Mouse (Mus musculus): ENCODE data around the gene Scimp.

Scimp gene

DNA sequence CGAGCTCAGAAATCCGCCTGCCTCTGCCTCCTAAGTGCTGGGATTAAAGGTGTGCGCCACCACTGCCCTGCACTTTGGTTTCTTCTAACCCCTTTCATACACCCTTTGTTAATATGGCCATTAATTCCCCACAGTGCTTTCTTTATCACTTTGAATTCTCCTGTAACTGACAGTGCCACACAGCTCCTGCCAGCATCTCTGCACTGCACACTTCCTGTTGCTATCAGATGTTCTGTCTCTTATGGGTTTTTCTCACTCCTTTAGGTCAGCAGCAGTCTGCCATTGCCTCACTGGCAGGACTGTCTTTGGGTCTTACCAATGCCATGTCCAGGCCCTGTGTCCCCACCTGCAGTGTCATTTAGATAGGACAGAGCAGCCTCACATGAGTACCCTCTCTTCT is 41.6 kb downstream of the Scimp start:
- in situ Hi-C loops (cut with MboI), result loop anchor here (25.0 kb wide), 1 partner anchor 359 kb away; the partner anchor contains the start of gene Pelp1

DNA sequence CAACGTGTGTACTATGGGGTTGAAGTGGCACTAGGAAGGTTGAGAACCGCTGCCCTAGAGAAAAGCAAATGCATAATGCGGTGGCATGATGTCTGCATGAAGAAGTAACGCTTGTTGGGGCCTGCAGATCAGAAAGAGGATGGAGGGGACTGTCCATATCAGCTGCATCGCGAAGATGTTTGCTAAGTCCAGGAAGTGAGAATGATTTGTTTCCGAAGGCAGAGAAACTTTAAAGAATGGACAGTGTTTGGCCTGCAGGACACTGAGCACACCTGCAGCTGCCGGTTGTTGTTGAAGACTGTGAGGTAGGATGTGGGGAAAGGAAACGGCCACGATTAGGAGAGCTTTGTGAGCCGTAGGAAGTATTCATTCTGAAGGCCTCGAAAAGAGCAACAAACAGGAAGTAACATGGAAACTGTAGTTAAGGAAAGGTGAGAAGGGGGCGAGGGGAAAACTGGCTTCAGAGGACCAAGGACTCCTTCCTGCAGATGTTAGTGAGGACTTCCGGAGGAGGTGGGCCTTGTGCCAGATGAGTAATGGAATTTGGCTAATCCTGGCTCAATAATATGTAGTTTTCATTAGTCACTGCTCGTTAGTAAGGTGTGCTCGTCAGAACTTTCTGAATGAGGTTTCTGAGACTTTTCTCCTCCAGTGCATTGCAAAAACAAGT is 46.5 kb downstream of the Scimp start:
- in situ Hi-C loops (cut with MboI), result loop anchor here (25.0 kb wide), 1 partner anchor 354 kb away; the partner anchor contains the start of gene Pelp1

DNA sequence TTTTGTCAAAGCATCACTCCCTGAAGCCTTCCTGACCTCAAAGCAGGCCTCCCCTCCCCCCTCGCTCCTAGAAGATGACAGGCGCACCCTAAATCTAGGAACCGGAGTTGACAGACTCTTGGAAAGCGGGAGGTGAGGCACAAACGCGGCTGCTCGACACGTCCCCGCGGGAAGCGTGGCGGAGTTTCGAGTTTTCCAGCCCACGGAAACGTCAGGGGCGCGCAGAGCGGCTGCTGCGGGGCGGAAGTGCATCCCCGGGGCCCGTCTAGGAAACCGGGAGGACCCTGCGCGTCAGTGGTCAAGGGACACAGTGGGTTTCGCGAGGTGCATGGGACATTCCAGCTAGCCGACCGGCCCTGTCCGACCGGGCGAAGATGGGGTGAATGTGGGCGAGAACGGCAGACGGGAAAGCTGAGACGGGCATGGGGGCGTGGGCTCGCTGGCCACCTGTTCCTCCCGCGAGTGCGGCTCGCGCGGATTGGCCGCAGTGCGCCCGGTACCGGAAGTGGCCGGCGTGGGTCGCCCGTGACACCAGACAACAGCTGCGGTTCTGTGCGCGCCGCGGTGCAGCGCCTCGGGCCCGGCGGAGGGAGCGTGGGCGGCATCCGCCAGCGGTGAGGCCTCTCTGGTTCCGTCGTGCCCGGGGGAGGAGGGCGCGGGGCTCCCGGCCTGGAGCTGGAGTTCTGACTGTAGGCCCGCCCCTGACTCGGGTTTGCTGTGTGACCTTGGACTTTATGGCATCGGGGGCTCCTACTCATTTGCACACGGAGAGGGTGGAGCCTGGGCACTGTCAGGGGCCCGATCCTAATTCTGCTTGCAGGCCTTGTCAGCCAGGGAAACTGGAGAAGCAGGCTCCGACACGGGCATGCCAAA is 48.2 kb downstream of the Scimp start, which contains the start of gene Zfp3:
Gene Zfp3 (plus strand): TSS at position 274 of the 873 bp plus-strand sequence.
- in situ Hi-C loops (cut with MboI), result loop anchor here (25.0 kb wide), 1 partner anchor 352 kb away; the partner anchor contains the start of gene Pelp1

DNA sequence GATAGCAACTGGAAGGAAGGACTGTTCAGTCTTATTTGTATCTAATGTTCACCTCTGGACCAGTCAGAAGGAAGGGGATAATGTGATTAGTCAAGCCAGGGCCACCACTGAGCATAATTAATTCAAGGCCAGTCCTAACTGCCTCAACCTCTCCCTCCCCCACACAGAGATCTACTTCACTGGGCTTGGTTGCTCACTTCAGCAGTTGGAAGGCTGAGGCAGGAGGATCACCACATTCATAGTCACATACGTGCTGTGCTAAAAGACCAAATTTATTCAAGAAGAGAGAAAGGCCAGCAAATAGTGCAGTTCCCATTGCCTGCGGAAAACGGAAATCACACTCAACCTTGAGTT is 48.8 kb downstream of the Scimp start:
- in situ Hi-C loops (cut with MboI), result loop anchor here (25.0 kb wide), 1 partner anchor 351 kb away; the partner anchor contains the start of gene Pelp1

DNA sequence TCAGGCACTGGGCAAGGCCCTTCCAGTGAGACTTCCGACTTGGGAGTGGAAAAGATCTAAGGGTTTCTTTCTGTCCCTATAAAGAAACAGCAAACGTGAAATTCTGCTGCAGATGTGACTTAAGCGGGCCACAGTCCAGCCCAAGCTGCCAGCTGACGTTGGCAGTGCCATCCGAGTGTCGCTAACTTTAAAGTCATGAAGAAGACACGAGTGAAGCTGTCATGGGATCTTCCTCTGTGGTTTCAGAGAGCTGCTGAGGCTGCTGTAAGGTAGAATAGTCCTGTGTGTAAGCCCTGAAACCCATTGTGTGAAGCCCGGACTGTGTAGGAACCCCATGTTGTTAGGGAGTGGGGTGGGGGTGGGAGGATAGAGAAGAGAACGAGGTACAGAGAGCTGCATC is 49.7 kb downstream of the Scimp start:
- in situ Hi-C loops (cut with MboI), result loop anchor here (25.0 kb wide), 1 partner anchor 350 kb away; the partner anchor contains the start of gene Pelp1

DNA sequence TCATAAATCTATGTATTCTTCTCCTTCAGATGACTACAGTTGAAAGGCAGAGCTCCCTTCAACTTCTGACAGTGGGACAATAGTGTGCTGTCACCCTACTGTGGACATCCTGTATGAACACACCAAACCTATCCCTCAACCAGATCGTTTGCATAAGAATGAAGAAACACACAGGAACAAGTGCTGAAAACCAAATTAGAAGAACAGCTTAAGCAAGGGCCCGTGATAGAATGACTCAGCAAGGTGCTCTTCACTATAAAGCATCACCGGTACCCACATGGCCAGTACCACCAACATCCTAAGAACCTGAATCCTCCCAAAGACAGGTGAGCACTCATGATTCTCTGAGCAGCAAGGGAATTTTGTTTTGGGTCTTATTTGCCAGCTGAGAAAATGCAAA is 51.9 kb downstream of the Scimp start:
- in situ Hi-C loops (cut with MboI), result loop anchor here (25.0 kb wide), 1 partner anchor 348 kb away; the partner anchor contains the start of gene Pelp1

DNA sequence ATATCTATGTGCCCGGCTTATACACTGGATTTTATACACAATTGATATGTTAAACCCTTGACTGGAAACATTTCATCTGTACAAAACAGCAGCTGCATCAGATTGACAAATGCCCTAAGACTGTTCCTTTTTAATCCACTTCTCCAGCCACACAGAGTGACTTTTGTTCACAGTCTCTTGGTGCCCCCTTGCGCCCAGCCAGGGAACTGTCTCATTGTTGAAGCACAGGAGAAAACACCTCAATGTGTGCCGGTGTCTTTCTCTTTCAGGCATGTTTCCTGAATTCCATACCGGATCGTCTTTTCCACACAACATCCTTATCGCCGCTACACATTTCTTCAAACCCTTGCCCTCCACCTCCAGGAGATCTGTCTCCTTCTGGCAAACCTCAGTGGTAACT is 56.7 kb downstream of the Scimp start:
- in situ Hi-C loops (cut with MboI), result loop anchor here (5.0 to 25.0 kb wide), 3 partner anchors 123 to 343 kb away; partner anchors contain the start of genes Gltpd2, Pelp1 and Vmo1

DNA sequence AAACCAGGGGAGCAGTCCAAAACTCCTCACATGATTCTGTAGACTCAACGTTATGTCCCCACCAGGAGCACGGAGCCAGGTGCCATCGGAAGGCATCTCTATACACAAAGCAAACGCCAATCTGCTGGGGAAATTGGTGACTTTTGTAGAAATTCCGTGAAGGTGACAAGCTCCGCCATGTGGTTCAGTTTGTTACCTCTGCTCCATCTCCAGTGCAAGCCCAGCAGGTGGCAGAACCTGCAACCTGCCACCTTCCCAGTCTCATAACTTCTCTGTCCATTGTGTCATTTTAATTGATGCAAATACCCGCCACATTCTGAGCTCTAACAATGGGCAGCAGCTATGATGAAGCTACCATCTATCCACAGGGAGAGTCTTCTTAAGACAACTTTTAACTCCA is 57.4 kb downstream of the Scimp start:
- in situ Hi-C loops (cut with MboI), result loop anchor here (5.0 to 25.0 kb wide), 3 partner anchors 123 to 343 kb away; partner anchors contain the start of genes Gltpd2, Pelp1 and Vmo1

DNA sequence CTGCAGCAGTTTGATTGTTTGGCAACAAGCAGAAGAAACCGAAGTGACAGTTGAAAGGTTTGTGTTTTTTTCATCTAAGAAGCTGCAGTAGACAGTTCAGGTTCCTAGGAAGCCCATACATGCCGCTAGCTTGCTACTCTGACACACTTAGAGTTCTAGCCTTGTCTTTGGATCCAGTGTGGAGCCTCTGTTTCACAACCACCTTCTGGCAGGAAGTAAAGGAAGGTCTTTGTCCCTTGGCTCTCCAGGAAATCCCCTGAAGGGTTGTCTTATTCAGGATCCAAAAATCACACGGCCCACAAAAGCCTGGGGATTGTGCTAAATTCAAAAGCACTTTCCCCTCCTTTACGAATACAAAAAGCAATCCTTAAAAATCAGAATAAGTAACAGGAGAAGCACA is 57.9 kb downstream of the Scimp start:
- in situ Hi-C loops (cut with MboI), result loop anchor here (10.0 to 25.0 kb wide), 2 partner anchors 240 to 342 kb away; partner anchors contain the start of genes Gltpd2, Pelp1 and Vmo1

DNA sequence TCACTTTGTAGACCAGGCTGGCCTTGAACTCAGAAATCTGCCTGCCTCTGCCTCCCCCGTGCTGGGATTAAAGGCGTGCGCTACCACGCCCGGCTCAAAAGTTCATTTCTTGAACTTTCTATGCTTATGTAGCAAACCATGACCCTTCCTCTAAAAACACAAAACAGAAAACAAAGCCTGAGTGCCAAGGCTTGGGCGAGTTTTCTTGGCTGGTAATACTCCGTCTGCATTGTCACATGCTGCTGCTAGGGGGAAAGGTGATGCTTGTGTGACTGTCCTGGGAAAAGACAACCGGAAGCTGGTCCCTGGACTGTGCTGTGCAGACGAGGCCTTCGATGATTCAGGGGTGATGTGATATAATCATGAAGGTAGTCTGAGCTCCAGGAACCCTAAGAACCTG is 59.2 kb downstream of the Scimp start:
- in situ Hi-C loops (cut with MboI), result loop anchor here (10.0 to 25.0 kb wide), 2 partner anchors 238 to 341 kb away; partner anchors contain the start of genes Gltpd2, Pelp1 and Vmo1

DNA sequence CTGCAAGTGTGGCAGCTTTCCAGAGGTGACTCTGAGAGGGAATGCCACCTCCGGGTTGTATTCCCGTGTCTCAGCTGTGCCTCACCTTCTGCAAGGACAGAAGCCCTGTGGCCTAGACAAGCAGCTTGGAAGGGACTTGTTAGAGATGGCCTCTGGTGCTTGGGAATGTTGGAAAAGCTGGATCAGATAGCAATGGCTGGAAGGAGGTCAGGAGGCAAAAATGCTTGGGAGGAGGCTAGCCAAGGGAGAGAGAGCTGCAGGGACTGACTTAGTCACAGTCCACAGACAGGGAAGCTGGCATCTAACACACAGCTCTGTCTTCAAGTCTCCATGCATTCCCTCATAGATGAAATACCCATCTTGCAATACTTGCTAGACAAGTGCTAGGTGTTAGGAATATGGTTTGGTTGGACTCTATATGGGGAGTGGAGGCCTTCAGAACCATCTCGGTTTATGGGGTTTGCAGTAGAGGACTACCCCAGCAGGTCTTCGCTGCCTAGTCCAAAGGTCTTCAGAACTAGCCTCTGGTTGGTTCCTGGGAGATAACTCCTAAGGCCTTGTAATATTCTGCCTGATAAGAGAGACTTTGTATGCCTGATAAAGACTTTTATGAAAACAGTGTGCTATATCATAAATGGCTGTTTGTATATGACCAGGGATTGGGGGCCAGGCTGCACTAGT is 59.9 kb downstream of the Scimp start:
- in situ Hi-C loops (cut with MboI), result loop anchor here (10.0 to 25.0 kb wide), 2 partner anchors 238 to 340 kb away; partner anchors contain the start of genes Gltpd2, Pelp1 and Vmo1

DNA sequence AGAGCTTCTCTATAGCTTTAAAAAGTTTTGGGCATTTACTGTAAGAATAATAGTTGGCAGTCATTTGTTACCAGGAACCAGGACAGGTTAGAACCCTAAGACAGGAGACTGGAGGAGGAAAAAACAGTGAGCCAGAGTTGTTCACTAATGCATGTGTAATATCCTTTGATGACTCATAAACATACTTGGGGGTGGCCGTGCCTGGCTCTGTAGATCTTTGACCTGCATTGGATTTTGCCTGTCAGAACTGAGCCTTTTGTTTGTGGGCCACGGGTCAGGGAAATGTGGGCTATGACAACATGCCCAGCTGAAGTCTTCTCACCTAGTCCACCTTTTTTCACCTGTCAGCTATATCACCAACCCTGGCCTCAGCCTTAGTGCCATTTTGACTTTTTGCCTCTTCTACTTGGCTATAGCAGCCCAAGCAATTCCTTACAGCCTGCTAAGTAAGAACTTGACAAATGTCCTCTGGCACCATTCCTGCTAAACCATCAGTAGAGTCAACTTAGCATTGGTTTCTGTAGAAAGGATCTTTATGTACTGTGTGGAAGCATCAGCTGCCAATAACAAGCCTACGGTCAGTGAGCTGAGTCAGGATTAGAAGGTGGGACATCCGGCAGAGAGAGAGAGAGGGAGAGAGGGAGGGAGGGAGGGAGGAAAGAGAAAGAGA is 64.4 kb downstream of the Scimp start:
- in situ Hi-C loops (cut with MboI), result no loop called here

DNA sequence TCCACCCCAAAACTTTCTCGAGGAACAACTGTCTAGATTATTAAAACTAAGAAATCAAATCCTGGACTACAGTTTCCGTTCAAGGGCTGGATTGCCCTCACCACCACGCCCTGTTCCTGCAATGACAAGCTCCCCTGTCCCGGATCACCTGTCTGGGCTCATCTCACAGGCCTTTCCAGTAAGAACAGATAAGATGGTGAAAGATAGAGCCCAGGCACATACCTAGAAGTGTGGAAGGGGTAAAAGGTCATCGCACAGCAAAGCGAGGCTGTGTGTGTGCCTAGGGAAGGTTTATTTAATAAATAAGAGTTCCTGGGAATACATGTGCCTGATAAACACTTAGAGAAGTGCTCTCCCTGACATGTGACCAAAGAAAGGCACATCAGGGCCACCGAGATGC is 66.8 kb downstream of the Scimp start:
- in situ Hi-C loops (cut with MboI), result no loop called here

DNA sequence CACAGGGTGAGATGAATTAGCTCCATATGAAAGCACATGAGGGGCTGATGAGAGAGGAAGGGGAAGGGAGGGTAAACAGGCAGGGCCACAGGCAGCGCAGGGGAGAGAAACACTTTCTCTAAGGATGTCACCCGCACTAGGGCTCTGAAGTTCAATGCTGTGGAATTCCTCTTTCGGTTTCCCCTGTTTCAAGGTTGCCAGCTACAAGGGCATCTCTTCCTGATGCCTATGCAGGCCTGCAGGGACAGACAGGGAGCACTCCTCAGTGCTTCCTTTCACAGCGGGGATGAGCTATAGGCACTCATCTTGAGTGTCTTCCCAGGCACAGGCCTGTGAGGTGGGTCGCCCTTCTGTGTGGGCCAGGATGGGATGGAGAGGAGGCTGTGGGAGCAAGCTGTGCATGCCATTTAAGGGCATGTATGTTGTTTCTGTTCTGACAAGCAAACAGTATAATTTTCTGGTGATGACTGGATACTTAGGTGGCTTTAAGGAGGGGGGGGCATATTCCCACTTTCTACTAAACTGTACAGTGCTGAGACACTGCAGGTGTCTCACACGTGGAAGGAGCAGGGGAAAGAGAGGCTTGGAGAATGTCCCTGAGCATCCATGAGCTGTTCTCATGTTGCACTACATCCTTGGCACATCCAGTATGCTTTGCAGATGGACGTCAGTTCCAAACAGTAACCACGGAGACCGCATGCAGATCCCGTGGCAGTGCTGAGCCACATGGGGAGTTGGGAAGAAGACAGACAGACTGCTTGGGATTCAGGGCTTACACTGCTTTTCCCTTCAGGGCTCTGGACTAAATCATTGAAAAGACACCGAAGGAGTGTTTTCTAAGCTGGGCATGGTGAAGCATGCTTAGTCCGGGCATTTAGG is 69.6 kb downstream of the Scimp start:
- in situ Hi-C loops (cut with MboI), result no loop called here

DNA sequence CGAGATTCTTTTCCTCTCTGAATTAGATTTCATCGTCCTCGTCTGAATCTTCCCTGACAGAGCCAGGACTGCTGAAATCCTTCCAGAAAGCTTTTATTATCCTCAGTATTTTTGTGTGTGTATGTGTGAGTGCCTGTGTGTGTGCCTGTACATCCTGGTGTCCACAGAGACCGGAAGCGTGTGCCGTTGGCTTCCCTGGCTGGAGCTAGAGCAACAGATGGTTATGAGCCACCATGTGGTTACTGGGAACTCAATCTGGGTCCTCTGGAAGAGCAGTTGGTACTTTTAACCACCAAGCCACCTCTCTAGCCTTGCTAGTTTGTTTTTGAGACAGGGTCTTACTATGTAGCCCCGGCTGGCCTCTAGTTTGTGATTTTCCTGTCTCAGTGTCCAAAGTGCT is 70.3 kb downstream of the Scimp start:
- in situ Hi-C loops (cut with MboI), result no loop called here

DNA sequence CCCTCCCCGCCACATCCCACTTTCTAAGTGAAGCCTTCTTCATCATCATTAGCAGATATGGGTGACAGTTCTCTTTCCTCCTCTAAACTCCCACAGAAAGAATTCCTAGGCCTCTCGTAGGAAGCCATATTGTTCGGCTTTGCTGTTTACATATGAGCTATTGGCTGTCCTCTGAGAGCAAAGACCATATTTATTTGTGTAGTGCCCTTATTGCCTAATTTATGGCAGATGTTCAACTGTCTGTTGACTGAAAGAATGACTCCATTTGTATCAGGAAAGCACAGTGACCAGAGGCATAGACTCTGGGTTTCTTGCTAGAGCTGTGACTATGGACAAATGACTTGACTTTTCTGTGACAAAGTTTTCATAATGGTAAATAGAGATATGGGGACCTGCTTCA is 70.8 kb downstream of the Scimp start:
- in situ Hi-C loops (cut with MboI), result no loop called here

Measured in mature B cell (primary cell).